Mouse (Mus musculus): ENCODE data around the gene Pgam1. TPM values are rescaled to one million over a fixed set of nuclear protein-coding genes. Genes with fewer than 3 reads are reported as not detected.

The Pgam1 gene
- polyA plus RNA-seq, 1 experiment from 2014 or later = 626 TPM

DNA sequence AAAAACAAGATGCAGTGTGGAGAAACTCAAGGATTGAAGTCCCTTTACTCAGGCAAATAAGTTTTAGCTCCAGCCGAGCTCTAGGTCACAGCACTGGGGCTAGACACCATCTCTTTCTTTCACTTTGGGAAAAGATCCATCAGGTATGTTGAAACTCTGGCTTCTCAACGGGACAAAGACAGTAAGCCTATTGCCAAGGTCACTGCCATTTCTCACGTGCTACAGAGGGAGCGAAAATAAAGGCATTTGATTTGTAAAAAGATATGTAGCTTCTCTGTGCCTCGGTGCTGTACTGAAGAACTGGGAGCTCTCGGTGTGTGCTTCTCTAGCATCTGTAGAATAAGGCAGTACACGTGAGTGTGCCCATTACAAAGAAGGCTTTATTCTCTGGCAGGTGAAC is 32.1 kb downstream of the Pgam1 start:
- Histone ChIP-seq H3K4me1 (no peaks in the 10 kb centered on the region), H3K36me3 (peaks cover 65% of the 10 kb centered on the region), H3K27ac (no peak overlapping the region), H3K9ac (no peak overlapping the region), H3K27me3 (replicated peaks) (no peaks in the 10 kb centered on the region), H3K9me3 (no peaks in the 10 kb centered on the region), H3K4me2 (no peak overlapping the region), H3K4me3 (replicated peaks) (no peak overlapping the region)
- no peak for ATAC-seq (ENCODE audit: insufficient read depth, low FRiP score, low read depth)
- 85% methylated on average over 7 of the region's 7 CpGs for WGBS

DNA sequence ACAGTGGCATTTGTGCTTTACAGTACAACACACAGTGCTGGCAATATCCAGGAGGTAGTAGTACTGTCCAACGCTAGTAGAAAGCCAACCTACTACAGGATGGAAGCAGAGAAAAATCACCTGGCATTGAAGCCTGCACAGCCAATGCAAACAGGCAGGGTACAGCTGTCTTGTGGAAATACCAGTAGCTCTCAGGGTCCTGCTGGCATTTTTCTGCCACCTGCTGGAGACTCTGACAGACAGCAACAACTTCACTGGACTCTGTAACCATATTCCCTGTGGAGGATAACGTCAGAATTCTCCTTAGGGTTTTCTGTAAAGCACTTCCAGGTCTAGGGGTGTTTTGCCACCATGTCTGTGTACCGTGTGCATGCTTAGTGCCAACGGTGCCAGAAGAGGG is 40.6 kb downstream of the Pgam1 start:
- Histone ChIP-seq H3K27me3 (replicated peaks) (no peaks in the 10 kb centered on the region), H3K4me1 (no peaks in the 10 kb centered on the region), H3K4me3 (replicated peaks) (no peak overlapping the region), H3K27ac (no peak overlapping the region), H3K9me3 (no peaks in the 10 kb centered on the region), H3K36me3 (peaks cover 45% of the 10 kb centered on the region), H3K4me2 (no peak overlapping the region), H3K9ac (no peak overlapping the region)
- no peak for ATAC-seq (ENCODE audit: insufficient read depth, low FRiP score, low read depth)
- WGBS = 72% methylated on average over 4 of the region's 4 CpGs

DNA sequence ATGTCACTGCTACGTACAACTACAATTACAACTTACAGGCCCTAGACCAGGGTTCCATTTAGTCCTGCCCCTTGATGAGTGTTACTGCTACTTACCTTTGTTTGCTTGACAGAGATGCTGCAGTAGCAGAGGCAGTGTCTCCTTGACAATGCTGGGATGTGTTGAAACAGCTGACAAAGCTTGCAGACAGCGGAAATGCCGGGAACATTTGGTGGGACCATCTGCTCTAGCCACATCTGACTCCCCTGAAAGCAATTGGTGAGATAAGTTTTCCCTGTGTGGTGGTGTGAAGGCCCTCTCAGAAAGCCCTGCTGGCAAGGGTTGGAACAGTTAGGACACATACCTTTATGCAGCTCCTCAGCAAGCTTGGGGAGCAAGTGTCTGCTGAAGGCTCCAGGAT is 41.9 kb downstream of the Pgam1 start:
- no peak for ATAC-seq (ENCODE audit: insufficient read depth, low FRiP score, low read depth)
- Histone ChIP-seq H3K4me1 (no peaks in the 10 kb centered on the region), H3K9me3 (no peaks in the 10 kb centered on the region), H3K27ac (no peak overlapping the region), H3K4me3 (replicated peaks) (no peak overlapping the region), H3K9ac (no peak overlapping the region), H3K36me3 (peaks cover 47% of the 10 kb centered on the region), H3K27me3 (replicated peaks) (no peaks in the 10 kb centered on the region), H3K4me2 (no peak overlapping the region)
- 96% methylated on average over 3 of the region's 3 CpGs for WGBS

Other genes with a start within 250 kb of the Pgam1 start
- gene Slit1, start 168.3 kb upstream of the Pgam1 start, polyA plus RNA-seq (2015; fragmentation: Nextera tagmentation; extraction: Ambion mirVana) = 1.1 and 1.5 TPM in 2 replicates
- 19.1 and 20.8 TPM in 2 replicates for gene Arhgap19, start 109.9 kb upstream of the Pgam1 start, polyA plus RNA-seq (2015; fragmentation: Nextera tagmentation; extraction: Ambion mirVana)
- gene Frat1, start 82.0 kb upstream of the Pgam1 start, polyA plus RNA-seq (2015; fragmentation: Nextera tagmentation; extraction: Ambion mirVana) = 12.3 and 14.1 TPM in 2 replicates
- gene Frat2, start 63.8 kb upstream of the Pgam1 start, polyA plus RNA-seq (2015; fragmentation: Nextera tagmentation; extraction: Ambion mirVana) = 6.9 and 9.0 TPM in 2 replicates
- 13.7 and 14.2 TPM in 2 replicates for gene Rrp12, start 15.8 kb upstream of the Pgam1 start, polyA plus RNA-seq (2015; fragmentation: Nextera tagmentation; extraction: Ambion mirVana)
- gene Exosc1, start 21.5 kb downstream of the Pgam1 start, polyA plus RNA-seq (2015; fragmentation: Nextera tagmentation; extraction: Ambion mirVana) = 70.3 and 75.3 TPM in 2 replicates
- gene Zdhhc16, start 21.6 kb downstream of the Pgam1 start, polyA plus RNA-seq (2015; fragmentation: Nextera tagmentation; extraction: Ambion mirVana) = 73.4 and 82.2 TPM in 2 replicates
- gene Mms19, start 69.2 kb downstream of the Pgam1 start, polyA plus RNA-seq (2015; fragmentation: Nextera tagmentation; extraction: Ambion mirVana) = 28.2 and 32.1 TPM in 2 replicates
- 14.1 and 16.6 TPM in 2 replicates for gene Ubtd1, start 69.8 kb downstream of the Pgam1 start, polyA plus RNA-seq (2015; fragmentation: Nextera tagmentation; extraction: Ambion mirVana)
- 0.32 and 0.40 TPM in 2 replicates for gene Ankrd2, start 124.1 kb downstream of the Pgam1 start, polyA plus RNA-seq (2015; fragmentation: Nextera tagmentation; extraction: Ambion mirVana)
- 2.3 and 4.0 TPM in 2 replicates for gene Hoga1, start 133.7 kb downstream of the Pgam1 start, polyA plus RNA-seq (2015; fragmentation: Nextera tagmentation; extraction: Ambion mirVana)
- not detected in 2 replicates for gene 4933411K16Rik, start 140.3 kb downstream of the Pgam1 start, polyA plus RNA-seq (2015; fragmentation: Nextera tagmentation; extraction: Ambion mirVana)
- 14.5 and 18.1 TPM in 2 replicates for gene Morn4, start 174.4 kb downstream of the Pgam1 start, polyA plus RNA-seq (2015; fragmentation: Nextera tagmentation; extraction: Ambion mirVana)
- gene Pi4k2a, start 178.5 kb downstream of the Pgam1 start, polyA plus RNA-seq (2015; fragmentation: Nextera tagmentation; extraction: Ambion mirVana) = 22.0 and 24.0 TPM in 2 replicates
- 42.5 and 44.7 TPM in 2 replicates for gene Avpi1, start 217.1 kb downstream of the Pgam1 start, polyA plus RNA-seq (2015; fragmentation: Nextera tagmentation; extraction: Ambion mirVana)
- 19.3 and 21.0 TPM in 2 replicates for gene Marveld1, start 235.5 kb downstream of the Pgam1 start, polyA plus RNA-seq (2015; fragmentation: Nextera tagmentation; extraction: Ambion mirVana)